Mouse (Mus musculus): ENCODE results near the gene Tsc22d2. TPM values are rescaled to one million over a fixed set of nuclear protein-coding genes. Genes with fewer than 3 reads are reported as not detected.
A peak's percentile ranks its signal among the peaks of the same experiment; 100 is the strongest.
"Not testable (repeated sequence)": the region's sequence is repeated elsewhere in the genome, so short reads cannot be mapped to it uniquely, and the experiment has no call there.

Gene Tsc22d2
- total and polyA plus RNA-seq, 2 experiments from 2014 or later: 10.2 to 27.7 TPM

DNA sequence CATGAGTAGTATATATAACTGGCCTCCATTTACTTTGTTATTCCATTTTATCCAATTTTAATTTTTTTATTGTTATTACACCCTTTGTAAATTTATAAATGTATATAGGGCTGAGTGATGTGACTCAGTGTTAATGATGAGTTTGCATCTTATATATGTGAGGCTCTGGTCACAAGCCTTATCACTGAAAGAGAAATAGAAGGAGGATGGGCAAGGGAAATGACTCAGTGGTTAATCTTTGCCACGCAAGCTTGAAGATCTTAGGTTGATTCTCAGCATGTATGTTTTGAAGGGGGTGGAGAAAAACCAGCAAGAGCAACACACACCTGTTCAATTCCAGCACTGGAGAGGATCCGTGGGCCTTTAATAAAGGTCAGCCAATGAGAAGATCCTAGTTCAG lies 19.9 kb downstream of the Tsc22d2 start:
- DNase-seq (no peak), ATAC-seq (no peak)
- H3K36me3 ChIP-seq (ENCODE audit: insufficient read depth): no peaks in the 10 kb centered on the region
- no peaks in the 10 kb centered on the region for H3K4me1 ChIP-seq (ENCODE audit: insufficient read depth)
- TF ChIP-seq CTCF (IDR thresholded peaks at IDR 0.05; ENCODE audit: low read depth): no peak
- H3K27ac ChIP-seq (ENCODE audit: low read depth, low read length): no peak overlapping the region
- WGBS: 94% methylated on average over 2 of the region's 2 CpGs
- no peak overlapping the region for H3K4me3 ChIP-seq (ENCODE audit: low read depth, low read length)
- no peaks in the 10 kb centered on the region for H3K27me3 ChIP-seq (ENCODE audit: insufficient read depth, low read length)
- no peak overlapping the region for H3K4me2 ChIP-seq (ENCODE audit: low read depth)
- no peak overlapping the region for H3K9ac ChIP-seq
- no peaks in the 10 kb centered on the region for H3K9me3 ChIP-seq (ENCODE audit: low read length)

GRCm38 (mm10) chr3:58448230-58448629 lies 33.7 kb downstream of the Tsc22d2 start:
- no peak overlapping the region for H3K9ac ChIP-seq
- no peaks in the 10 kb centered on the region for H3K4me1 ChIP-seq (ENCODE audit: insufficient read depth)
- H3K4me2 ChIP-seq (ENCODE audit: low read depth): no peak overlapping the region
- 99% methylated on average over 2 of the region's 2 CpGs for WGBS
- H3K9me3 ChIP-seq (ENCODE audit: low read length): no peaks in the 10 kb centered on the region
- H3K4me3 ChIP-seq (ENCODE audit: low read depth, low read length): no peak overlapping the region
- no peaks in the 10 kb centered on the region for H3K36me3 ChIP-seq (ENCODE audit: insufficient read depth)
- H3K27ac ChIP-seq (ENCODE audit: low read depth, low read length): no peak overlapping the region
- no peak for DNase-seq
- no peaks in the 10 kb centered on the region for H3K27me3 ChIP-seq (ENCODE audit: insufficient read depth, low read length)
- peak; percentile 33; the same call in 1 of the 2 replicates for TF ChIP-seq CTCF (IDR thresholded peaks at IDR 0.05; ENCODE audit: low read depth)
- ATAC-seq: no peak

DNA sequence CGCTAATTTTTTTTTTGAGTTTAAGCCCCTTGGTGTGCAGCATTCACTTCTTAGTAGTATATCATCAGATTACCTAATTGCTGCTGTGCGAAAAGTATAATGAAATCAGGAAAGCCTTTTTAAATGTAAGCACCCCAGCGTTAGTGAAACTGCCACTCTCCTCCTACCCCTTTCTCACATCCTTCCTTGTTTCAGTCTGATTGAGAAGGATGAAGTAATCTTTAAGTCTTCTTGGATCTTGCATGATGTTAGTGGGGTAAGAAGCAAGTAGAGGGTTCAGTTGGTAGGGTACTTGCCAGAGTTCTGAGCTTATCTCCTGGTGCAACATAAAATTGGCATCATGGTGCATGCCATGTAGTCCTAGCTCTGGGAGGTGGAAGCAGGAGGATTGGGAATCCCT lies 35.0 kb downstream of the Tsc22d2 start:
- no peak overlapping the region for H3K9ac ChIP-seq
- no peaks in the 10 kb centered on the region for H3K4me1 ChIP-seq (ENCODE audit: insufficient read depth)
- H3K4me3 ChIP-seq (ENCODE audit: low read depth, low read length): no peak overlapping the region
- H3K9me3 ChIP-seq (ENCODE audit: low read length): no peaks in the 10 kb centered on the region
- no peak for ATAC-seq
- H3K27ac ChIP-seq (ENCODE audit: low read depth, low read length): no peak overlapping the region
- WGBS: 86% methylated on average over 3 of the region's 3 CpGs
- TF ChIP-seq CTCF (IDR thresholded peaks at IDR 0.05; ENCODE audit: low read depth): no peak
- DNase-seq: no peak
- H3K27me3 ChIP-seq (ENCODE audit: insufficient read depth, low read length): no peaks in the 10 kb centered on the region
- H3K36me3 ChIP-seq (ENCODE audit: insufficient read depth): no peaks in the 10 kb centered on the region
- H3K4me2 ChIP-seq (ENCODE audit: low read depth): no peak overlapping the region

DNA sequence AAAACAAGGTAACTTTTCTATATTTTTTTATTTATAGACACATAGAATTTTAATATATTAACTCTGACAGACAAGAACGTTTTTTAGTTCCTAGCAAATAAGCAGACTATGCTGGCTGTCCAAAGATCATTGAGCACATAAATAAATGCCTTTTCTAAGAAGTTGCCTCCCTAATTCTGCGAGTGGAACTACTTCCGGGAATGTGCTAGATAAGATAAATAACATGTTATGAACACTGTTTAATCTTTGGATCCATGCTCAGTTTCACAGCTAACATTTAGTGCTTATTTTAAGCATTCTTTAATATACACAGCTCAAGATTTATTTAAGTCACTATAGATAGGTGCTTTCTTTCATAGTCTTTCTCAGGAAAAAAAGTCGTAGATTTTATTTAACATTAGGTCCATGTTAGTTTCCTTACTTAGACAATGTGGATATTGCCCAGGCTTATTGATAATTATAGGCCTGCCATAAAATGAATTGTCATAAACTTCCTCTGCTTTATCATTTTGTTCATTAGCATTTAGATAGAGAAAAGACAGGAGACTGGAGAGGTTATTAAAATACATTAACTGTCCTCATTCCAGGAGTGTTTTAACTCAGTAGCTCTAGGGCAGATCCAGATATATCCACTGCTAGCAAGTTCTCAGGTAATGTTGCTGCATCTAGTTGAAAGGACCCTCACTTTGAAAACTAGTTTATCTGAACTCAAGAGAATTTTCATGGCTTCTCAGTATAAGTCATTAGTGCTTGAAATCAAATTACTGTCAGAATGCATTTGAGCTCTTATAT lies 40.1 kb downstream of the Tsc22d2 start:
- no peaks in the 10 kb centered on the region for H3K4me1 ChIP-seq (ENCODE audit: insufficient read depth)
- ATAC-seq (no peak), DNase-seq (no peak)
- 88% methylated on average over 4 of the region's 4 CpGs for WGBS
- H3K27me3 ChIP-seq (ENCODE audit: insufficient read depth, low read length): no peaks in the 10 kb centered on the region
- H3K9ac ChIP-seq: no peak overlapping the region
- no peak for TF ChIP-seq CTCF (IDR thresholded peaks at IDR 0.05; ENCODE audit: low read depth)
- no peaks in the 10 kb centered on the region for H3K36me3 ChIP-seq (ENCODE audit: insufficient read depth)
- no peak overlapping the region for H3K27ac ChIP-seq (ENCODE audit: low read depth, low read length)
- H3K4me2 ChIP-seq (ENCODE audit: low read depth): no peak overlapping the region
- no peaks in the 10 kb centered on the region for H3K9me3 ChIP-seq (ENCODE audit: low read length)
- no peak overlapping the region for H3K4me3 ChIP-seq (ENCODE audit: low read depth, low read length)

DNA sequence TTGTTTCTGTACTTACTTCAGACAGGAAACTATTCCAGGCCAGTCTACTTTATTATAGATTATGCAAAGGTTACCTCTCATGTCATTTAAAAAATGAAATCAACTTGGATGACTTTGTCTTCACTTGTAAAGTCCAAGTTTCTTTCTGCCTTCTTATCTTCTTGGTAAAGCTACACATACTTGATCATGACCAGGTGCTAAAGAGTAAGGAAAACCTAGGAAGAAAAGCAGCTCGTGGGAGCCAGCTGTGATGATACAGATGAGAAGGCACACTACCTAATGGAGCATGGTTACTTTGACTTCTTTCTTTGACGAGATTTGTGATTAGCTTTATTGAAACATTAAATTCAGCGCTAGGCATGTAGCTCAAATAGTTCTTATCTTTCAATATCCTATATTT lies 40.7 kb downstream of the Tsc22d2 start:
- ATAC-seq (no peak), DNase-seq (no peak)
- Histone ChIP-seq H3K36me3 (ENCODE audit: insufficient read depth) (no peaks in the 10 kb centered on the region), H3K27me3 (ENCODE audit: insufficient read depth, low read length) (no peaks in the 10 kb centered on the region), H3K4me2 (ENCODE audit: low read depth) (no peak overlapping the region), H3K4me3 (ENCODE audit: low read depth, low read length) (no peak overlapping the region), H3K27ac (ENCODE audit: low read depth, low read length) (no peak overlapping the region), H3K4me1 (ENCODE audit: insufficient read depth) (no peaks in the 10 kb centered on the region), H3K9me3 (ENCODE audit: low read length) (no peaks in the 10 kb centered on the region), H3K9ac (no peak overlapping the region)
- WGBS: 84% methylated on average over 3 of the region's 3 CpGs
- no peak for TF ChIP-seq CTCF (IDR thresholded peaks at IDR 0.05; ENCODE audit: low read depth)

- no peaks in the 10 kb centered on the region for H3K27me3 ChIP-seq (ENCODE audit: insufficient read depth, low read length)
- DNase-seq: no peak
- no peaks in the 10 kb centered on the region for H3K9me3 ChIP-seq (ENCODE audit: low read length)
- H3K36me3 ChIP-seq (ENCODE audit: insufficient read depth): no peaks in the 10 kb centered on the region
- TF ChIP-seq CTCF (IDR thresholded peaks at IDR 0.05; ENCODE audit: low read depth): no peak
- 79% methylated on average over 9 of the region's 9 CpGs for WGBS
- H3K4me2 ChIP-seq (ENCODE audit: low read depth): no peak overlapping the region
- H3K27ac ChIP-seq (ENCODE audit: low read depth, low read length): no peak overlapping the region
- no peak for ATAC-seq
- no peak overlapping the region for H3K4me3 ChIP-seq (ENCODE audit: low read depth, low read length)
- H3K9ac ChIP-seq: no peak overlapping the region
- H3K4me1 ChIP-seq (ENCODE audit: insufficient read depth): no peaks in the 10 kb centered on the region
Observed at GRCm38 (mm10) chr3:58469655-58470437, 55.3 kb downstream of the Tsc22d2 start.

GRCm38 (mm10) chr3:58475298-58475697 lies 60.8 kb downstream of the Tsc22d2 start:
- H3K4me1 ChIP-seq (ENCODE audit: insufficient read depth); DNase-seq; H3K27ac ChIP-seq (ENCODE audit: low read depth, low read length); H3K27me3 ChIP-seq (ENCODE audit: insufficient read depth, low read length); H3K36me3 ChIP-seq (ENCODE audit: insufficient read depth); H3K4me2 ChIP-seq (ENCODE audit: low read depth); H3K9me3 ChIP-seq (ENCODE audit: low read length); H3K9ac ChIP-seq; ATAC-seq; H3K4me3 ChIP-seq (ENCODE audit: low read depth, low read length): not testable (repeated sequence)
- 82% methylated on average over 1 of the region's 1 CpGs for WGBS

All from forebrain, postnatal 0 days (tissue).